Mouse (Mus musculus): Measurements from ENCODE around the gene Armh3.

DNA sequence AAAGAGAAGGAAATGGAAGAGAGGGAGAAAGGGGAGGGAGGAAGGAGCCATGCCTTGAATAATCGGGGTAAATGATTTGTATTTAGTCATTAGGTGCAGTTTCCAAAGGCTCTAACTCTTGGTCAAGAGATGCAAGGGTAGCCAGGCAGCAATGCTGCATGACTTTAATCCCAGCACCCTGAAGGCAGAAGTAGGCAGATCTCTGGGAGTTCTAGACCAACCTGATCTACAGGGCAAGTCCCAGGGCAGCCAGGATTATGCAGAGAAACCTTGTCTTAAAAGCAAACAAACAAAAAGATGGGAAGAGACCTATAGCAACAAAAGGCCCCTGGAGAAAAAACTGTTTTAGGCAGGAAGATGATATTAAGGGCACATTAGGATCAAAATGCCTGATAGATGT, 1.1 kb upstream of the Armh3 start:
- no peak for TF ChIP-seq CTCF (conservative IDR thresholded peaks at IDR 0.05; ENCODE audit: low read length)
- no peak for TF ChIP-seq NANOG (IDR thresholded peaks at IDR 0.05; ENCODE audit: borderline replicate concordance, low read length)
- no peak for TF ChIP-seq POU5F1 (IDR thresholded peaks at IDR 0.05; ENCODE audit: borderline replicate concordance, low read length)
